Mouse (Mus musculus) spleen, adult 18-20 months (tissue): ENCODE results near the gene Pknox1.

Source experiments
- DNase-seq, 2 experiments: peaks; one replicate each; pipeline ENCODE4 v3.0.0; 2022; ENCODE audit warnings: mixed read lengths in 2 of 2

Pknox1 gene

GRCm38 (mm10) chr17:31655366-31655765 is 90.8 kb downstream of the Pknox1 start:
- DNase-seq: no peak

- no peak for DNase-seq
These were observed 92.1 kb downstream of the Pknox1 start for GRCm38 (mm10) chr17:31656682-31657081.
